Mouse (Mus musculus) urinary bladder, postnatal 25 days (tissue): ENCODE results near the gene Cst13.

Experiments used
- DNase-seq: peaks from one replicate; pipeline ENCODE4 v3.0.0; 2022; ENCODE audit warnings: low spot score

The Cst13 gene

DNA sequence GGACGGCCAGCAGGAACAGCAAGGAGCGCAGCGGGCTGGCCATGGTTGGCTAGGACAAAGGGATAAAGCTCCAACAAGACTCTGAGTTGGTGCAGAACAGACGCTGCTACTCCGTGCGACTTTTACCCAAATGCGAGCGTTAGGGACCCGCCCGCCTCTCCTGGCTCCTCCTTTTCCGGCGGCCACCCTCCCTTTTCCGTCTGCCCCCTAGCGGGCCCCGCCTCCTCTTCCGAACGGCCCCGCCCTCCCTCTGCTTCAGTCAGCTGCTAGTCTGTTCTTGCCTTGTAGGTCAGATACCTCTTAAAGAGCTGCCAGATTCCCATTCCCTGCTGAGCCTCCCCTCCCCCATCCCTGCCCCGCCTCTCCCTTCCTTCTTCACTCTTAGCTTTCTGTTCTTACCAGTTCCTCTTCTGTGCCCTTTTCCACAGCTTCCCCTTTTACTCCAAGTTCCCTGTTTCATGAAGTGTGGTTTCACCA lies 55.5 kb downstream of the Cst13 start, which contains the start of gene Cst3:
Cst3 (minus strand) TSS at position 358 of the 477 bp plus-strand sequence.
- DNase-seq = peak; percentile 92

DNA sequence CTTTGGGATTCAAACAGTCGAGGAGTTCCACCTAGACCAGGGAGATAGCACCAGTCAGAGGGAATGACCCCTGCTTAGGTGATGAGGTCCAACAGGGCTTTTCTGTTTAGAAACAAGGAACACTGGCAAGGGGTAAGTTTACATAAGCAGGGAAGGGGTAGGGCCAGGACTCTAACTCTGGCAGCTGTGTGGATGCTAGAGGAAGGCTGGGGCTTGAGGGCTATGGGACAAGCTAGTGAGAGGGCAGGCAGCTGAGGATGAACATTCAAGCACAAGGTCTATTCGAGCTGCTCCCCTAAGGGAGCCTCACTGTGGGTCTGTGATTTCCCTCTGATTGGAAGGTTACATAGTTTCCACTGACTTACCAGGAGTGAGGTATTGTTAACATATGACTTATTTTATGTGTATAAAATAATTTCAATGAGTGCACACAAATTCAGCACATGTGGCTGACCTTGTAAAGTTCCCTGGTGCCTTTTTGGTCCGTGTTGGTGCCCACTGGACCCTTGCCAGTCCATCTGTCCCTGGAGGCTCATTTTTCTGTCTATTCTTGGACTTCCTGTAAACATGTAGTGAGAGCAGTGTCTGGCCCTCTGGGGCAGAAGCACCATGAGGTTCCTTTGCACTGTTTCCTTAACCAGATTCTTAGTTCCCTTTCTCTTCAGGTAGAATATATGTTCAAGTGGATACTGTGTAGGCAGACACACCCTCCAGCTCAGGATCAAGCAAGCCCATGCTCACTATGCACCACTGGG lies 57.3 kb downstream of the Cst13 start:
- no peak for DNase-seq

DNA sequence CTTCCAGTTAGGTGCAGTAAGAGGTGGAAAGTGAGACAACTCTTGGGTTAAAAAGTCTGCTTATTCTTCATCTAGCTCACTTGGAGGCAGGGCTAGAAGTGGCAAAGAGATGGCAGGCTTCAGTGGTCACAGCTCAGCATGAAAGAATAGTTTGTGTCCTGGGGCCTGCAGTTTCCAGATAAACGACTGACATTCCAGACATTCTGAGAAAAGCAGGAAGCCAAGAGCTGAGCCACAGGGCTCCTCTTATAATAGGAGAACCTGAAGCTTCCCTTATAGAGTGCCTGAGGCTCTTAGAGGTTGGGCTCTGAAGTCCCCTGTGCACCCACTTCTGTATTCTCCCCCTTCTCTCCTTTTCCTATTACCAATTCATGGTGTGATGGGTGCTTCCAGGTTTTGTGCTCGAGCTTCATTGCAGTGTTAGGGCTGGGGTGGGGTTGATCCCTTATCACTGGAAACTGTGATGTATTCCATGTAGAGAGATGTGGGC lies 58.8 kb downstream of the Cst13 start:
- DNase-seq = no peak

DNA sequence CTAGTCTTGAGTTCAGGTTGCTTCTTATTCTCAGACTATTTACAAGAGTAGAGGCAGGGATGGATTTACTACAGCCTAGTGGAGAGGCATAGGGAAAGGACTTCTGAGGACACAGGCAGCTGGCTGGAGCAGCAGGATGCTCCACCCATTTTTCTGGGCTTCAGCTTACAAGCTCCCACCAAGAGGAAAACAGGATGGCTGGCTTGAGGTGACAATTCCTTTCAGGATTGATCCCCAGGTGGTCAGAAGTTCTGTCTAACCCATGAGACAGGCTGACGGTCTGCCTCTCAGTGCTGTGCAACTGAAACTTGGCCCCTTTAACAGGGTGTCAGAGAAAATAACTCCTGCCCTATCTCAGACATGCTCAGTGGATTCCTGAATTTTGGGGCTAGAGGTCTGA lies 59.3 kb downstream of the Cst13 start:
- no peak for DNase-seq
